Mouse (Mus musculus): ENCODE data around the gene Fzd2.

The Fzd2 gene

GRCm38 (mm10) chr11:102623876-102624789 is 19.9 kb downstream of the Fzd2 start:
- peak; percentile 10 for DNase-seq

- DNase-seq = no peak
These were observed 20.8 kb downstream of the Fzd2 start for GRCm38 (mm10) chr11:102624888-102625407.

- no peak for DNase-seq
These were observed 23.2 kb downstream of the Fzd2 start for GRCm38 (mm10) chr11:102627171-102627931.

GRCm38 (mm10) chr11:102628529-102628928 is 24.3 kb downstream of the Fzd2 start:
- no peak for DNase-seq

- no peak for DNase-seq
These were observed 25.2 kb downstream of the Fzd2 start for GRCm38 (mm10) chr11:102629375-102629774.

- DNase-seq = no peak
These were observed 26.5 kb downstream of the Fzd2 start for GRCm38 (mm10) chr11:102630731-102631130.

- no peak for DNase-seq
These were observed 27.0 kb downstream of the Fzd2 start for GRCm38 (mm10) chr11:102631203-102631602.

- DNase-seq = no peak
These were observed 28.5 kb downstream of the Fzd2 start for GRCm38 (mm10) chr11:102632725-102633124.

GRCm38 (mm10) chr11:102633379-102633778 is 29.2 kb downstream of the Fzd2 start:
- no peak for DNase-seq

- DNase-seq = no peak
These were observed 32.7 kb downstream of the Fzd2 start for GRCm38 (mm10) chr11:102636887-102637286.

GRCm38 (mm10) chr11:102643891-102644382 is 39.7 kb downstream of the Fzd2 start:
- DNase-seq = no peak

GRCm38 (mm10) chr11:102646226-102646625 is 42.0 kb downstream of the Fzd2 start:
- DNase-seq = no peak

GRCm38 (mm10) chr11:102647885-102648284 is 43.7 kb downstream of the Fzd2 start:
- no peak for DNase-seq

GRCm38 (mm10) chr11:102651381-102651780 is 47.2 kb downstream of the Fzd2 start:
- DNase-seq = peak; percentile 38

GRCm38 (mm10) chr11:102652844-102653243 is 48.6 kb downstream of the Fzd2 start:
- no peak for DNase-seq

- no peak for DNase-seq
These were observed 51.7 kb downstream of the Fzd2 start for GRCm38 (mm10) chr11:102655888-102656287.

GRCm38 (mm10) chr11:102656326-102656926 is 52.2 kb downstream of the Fzd2 start:
- DNase-seq = no peak

- no peak for DNase-seq
These were observed 52.7 kb downstream of the Fzd2 start for GRCm38 (mm10) chr11:102656931-102657330.
